Mouse (Mus musculus) midbrain, postnatal 0 days (tissue): Measurements from ENCODE around the gene Rpf2. TPM values are rescaled to one million over a fixed set of nuclear protein-coding genes. Genes with fewer than 3 reads are reported as not detected.

Experiments
- ATAC-seq: fragments of 200-750 bp; cut with Nextera tagmentation; 2 replicates; pipeline ENCODE4 v1.8.0; 2017; ENCODE audit warnings: moderate number of reproducible peaks, mild to moderate bottlenecking, moderate TSS enrichment, moderate library complexity; ENCODE audit not compliant: low FRiP score
- DNase-seq: peaks from one replicate; pipeline ENCODE4 v3.0.0-alpha.2; 2015; ENCODE audit warnings: low spot score
- H3K27ac ChIP-seq: fragments of 300-500 bp; sonication (generic); 2 replicates; pipeline ENCODE4 v1.5.1; 2014; ENCODE audit warnings: low read depth, mild to moderate bottlenecking, low read length, mixed read lengths
- H3K27me3 ChIP-seq: fragments of 300-500 bp; sonication (generic); 2 replicates; pipeline ENCODE4 v1.6.1; 2014; ENCODE audit warnings: low read length, control low read depth, mixed read lengths; ENCODE audit not compliant: insufficient read depth
- H3K36me3 ChIP-seq: fragments of 300-500 bp; sonication (generic); 2 replicates; pipeline ENCODE4 v1.6.1; 2014; ENCODE audit warnings: low read length, control low read depth, mixed read lengths; ENCODE audit not compliant: insufficient read depth
- H3K4me1 ChIP-seq: fragments of 300-500 bp; sonication (generic); 2 replicates; pipeline ENCODE4 v1.6.1; 2014; ENCODE audit warnings: mild to moderate bottlenecking, control low read depth, antibody characterized with exemption, low read length, mixed read lengths; ENCODE audit not compliant: insufficient read depth
- H3K4me2 ChIP-seq: fragments of 300-500 bp; sonication (generic); 2 replicates; pipeline ENCODE4 v1.6.1; 2014; ENCODE audit warnings: low read depth, mild to moderate bottlenecking, low read length, mixed read lengths; ENCODE audit not compliant: poor library complexity, severe bottlenecking
- H3K4me3 ChIP-seq: fragments of 300-500 bp; sonication (generic); 2 replicates; pipeline ENCODE4 v1.5.1; 2014; ENCODE audit warnings: low read depth, mild to moderate bottlenecking, low read length, moderate library complexity
- H3K9ac ChIP-seq: fragments of 300-500 bp; sonication (generic); replicated peaks from 2 replicates; pipeline ENCODE4 v1.6.1; 2014; ENCODE audit warnings: mild to moderate bottlenecking, low read length, moderate library complexity, mixed read lengths; ENCODE audit not compliant: poor library complexity, severe bottlenecking
- H3K9me3 ChIP-seq: fragments of 300-500 bp; sonication (generic); 2 replicates; pipeline ENCODE4 v1.6.1; 2016; ENCODE audit warnings: low read length, control low read depth
- CTCF ChIP-seq: IDR thresholded peaks from 2 replicates; pipeline ENCODE4 v1.5.1; 2016; ENCODE audit warnings: antibody characterized with exemption, mild to moderate bottlenecking
- WGBS: fragments of 180-500 bp; shearing (Covaris S2); extraction: QIAGEN DNeasy Blood & Tissue Kit; methylation state at CpG from one replicate; pipeline ENCODE4 v1.1.7; 2014; 5-methylcytosine and 5-hydroxymethylcytosine counted together
- polyA plus RNA-seq: library from polyadenylated mRNA; unstranded; fragments of >200 nt; fragmentation: Nextera tagmentation; extraction: Ambion mirVana; gene quantifications from 2 replicates; pipeline ENCODE4 v1.2.1, GENCODE M21; 2015
- total RNA-seq: library from RNA; depleted of rRNA; stranded (reverse); fragments of >200 nt; gene quantifications from 2 replicates; pipeline ENCODE4 v1.2.3, GENCODE M21; 2014; rRNA removed

Rpf2 gene
- total RNA-seq (18.7 and 22.7 TPM in 2 replicates), polyA plus RNA-seq (52.3 and 52.4 TPM in 2 replicates)

GRCm38 (mm10) chr10:40246374-40247165, at the start of gene Rpf2:
Gene Rpf2, minus strand, starts transcription at chr10:40247036.
- Histone ChIP-seq H3K9ac (peak within 1 kb of the TSS; percentile 46), H3K4me3 (peak within 1 kb of the TSS; percentile 77), H3K9me3 (no peaks in the 10 kb centered on the region), H3K27me3 (no peaks in the 10 kb centered on the region), H3K27ac (peak within 1 kb of the TSS; percentile 79), H3K36me3 (peaks cover 27% of the 10 kb centered on the region), H3K4me1 (no peaks in the 10 kb centered on the region; the same call in 1 of the 2 replicates), H3K4me2 (peak within 1 kb of the TSS; percentile 57)
- under 1% methylated on average over 54 of the region's 54 CpGs for WGBS
- no peak for TF ChIP-seq CTCF
- DNase-seq (peak; percentile 94), ATAC-seq (peak; percentile 92)

GRCm38 (mm10) chr10:40292640-40293039, 45.8 kb upstream of the Rpf2 start:
- H3K9ac ChIP-seq: no peak overlapping the region
- no peak overlapping the region for H3K4me3 ChIP-seq
- H3K36me3 ChIP-seq: peaks cover 3% of the 10 kb centered on the region; the same call in 1 of the 2 replicates
- H3K4me2 ChIP-seq: no peak overlapping the region
- no peaks in the 10 kb centered on the region for H3K4me1 ChIP-seq
- H3K27me3 ChIP-seq: no peaks in the 10 kb centered on the region
- 96% methylated on average over 6 of the region's 6 CpGs for WGBS
- no peak for DNase-seq
- H3K27ac ChIP-seq: no peak overlapping the region
- no peaks in the 10 kb centered on the region for H3K9me3 ChIP-seq
- ATAC-seq: no peak
- TF ChIP-seq CTCF: no peak

GRCm38 (mm10) chr10:40286767-40287166, 39.9 kb upstream of the Rpf2 start:
- H3K27me3 ChIP-seq: no peaks in the 10 kb centered on the region
- no peak for ATAC-seq
- H3K9me3 ChIP-seq: no peaks in the 10 kb centered on the region
- peaks cover 3% of the 10 kb centered on the region; the same call in 1 of the 2 replicates for H3K36me3 ChIP-seq
- no peak overlapping the region for H3K27ac ChIP-seq
- WGBS: 100% methylated on average over 1 of the region's 1 CpGs
- no peak overlapping the region for H3K9ac ChIP-seq
- no peaks in the 10 kb centered on the region for H3K4me1 ChIP-seq
- H3K4me3 ChIP-seq: no peak overlapping the region
- H3K4me2 ChIP-seq: no peak overlapping the region
- DNase-seq: no peak
- no peak for TF ChIP-seq CTCF

- 69% methylated on average over 1 of the region's 1 CpGs for whole genome bisulfite sequencing
- H3K36me3 ChIP-seq: peaks cover 3% of the 10 kb centered on the region; the same call in 1 of the 2 replicates
- no peaks in the 10 kb centered on the region for H3K27me3 ChIP-seq
- H3K4me2 ChIP-seq: no peak overlapping the region
- no peak for ATAC-seq
- no peaks in the 10 kb centered on the region for H3K9me3 ChIP-seq
- no peak for TF ChIP-seq CTCF
- H3K4me3 ChIP-seq: no peak overlapping the region
- DNase-seq: no peak
- no peak overlapping the region for H3K27ac ChIP-seq
- H3K4me1 ChIP-seq: no peaks in the 10 kb centered on the region
- no peak overlapping the region for H3K9ac ChIP-seq
Measured at GRCm38 (mm10) chr10:40285571-40285970, 38.7 kb upstream of the Rpf2 start.

GRCm38 (mm10) chr10:40284997-40285396, 38.2 kb upstream of the Rpf2 start:
- no peaks in the 10 kb centered on the region for H3K9me3 ChIP-seq
- DNase-seq (no peak), ATAC-seq (no peak)
- H3K4me2 ChIP-seq: no peak overlapping the region
- 96% methylated on average over 3 of the region's 3 CpGs for WGBS
- TF ChIP-seq CTCF: no peak
- no peak overlapping the region for H3K9ac ChIP-seq
- no peaks in the 10 kb centered on the region for H3K4me1 ChIP-seq
- no peak overlapping the region for H3K4me3 ChIP-seq
- no peaks in the 10 kb centered on the region for H3K27me3 ChIP-seq
- peaks cover 3% of the 10 kb centered on the region; the same call in 1 of the 2 replicates for H3K36me3 ChIP-seq
- no peak overlapping the region for H3K27ac ChIP-seq

GRCm38 (mm10) chr10:40284179-40284831, 37.5 kb upstream of the Rpf2 start:
- no peaks in the 10 kb centered on the region for H3K4me1 ChIP-seq
- H3K27me3 ChIP-seq: no peaks in the 10 kb centered on the region
- no peak overlapping the region for H3K9ac ChIP-seq
- WGBS: 84% methylated on average over 10 of the region's 10 CpGs
- H3K36me3 ChIP-seq: no peaks in the 10 kb centered on the region
- H3K9me3 ChIP-seq: no peaks in the 10 kb centered on the region
- H3K4me3 ChIP-seq: no peak overlapping the region
- H3K4me2 ChIP-seq: no peak overlapping the region
- ATAC-seq: no peak; the same call in 1 of the 2 replicates
- TF ChIP-seq CTCF: no peak
- DNase-seq: no peak
- no peak overlapping the region for H3K27ac ChIP-seq
